ENCODE assay signal across 12 mouse cellular contexts in genomic region chr19:40998469-40999170, GRCm38 (mm10). TPM values are rescaled to one million over a fixed set of nuclear protein-coding genes. Genes with fewer than 3 reads are reported as not detected.
A peak's percentile ranks its signal among the peaks of the same experiment; 100 is the strongest.
DNase-seq lines count a peak whose midpoint lies in the region; ATAC-seq and TF ChIP-seq lines count a peak whose summit lies in the region.
"Had no signal": no experiment of that assay in that cellular context is flagged by ENCODE, and none has a peak within 500 bp of the region (broad histone marks: within the 10 kb centered on the region; RNA-seq: fewer than 3 reads in every experiment).

No protein-coding gene starts in this region.

- TF ChIP-seq CTCF in liver, postnatal 0 days (IDR thresholded peaks at IDR 0.05; ENCODE audit: low read depth) = no peak

- no peaks in the 10 kb centered on the region for H3K27me3 ChIP-seq in liver, postnatal 0 days (ENCODE audit: insufficient read depth, low read length)
- no peaks in the 10 kb centered on the region for H3K27me3 ChIP-seq in hindbrain, embryonic 11.5 days (ENCODE audit: control insufficient read depth, insufficient read depth, low read length)
- H3K27me3 ChIP-seq in midbrain, embryonic 13.5 days = no peaks in the 10 kb centered on the region
- H3K27me3 ChIP-seq: embryonic facial prominence, embryonic 15.5 days; limb, embryonic 15.5 days; Patski had no signal

- no peak for TF ChIP-seq EP300 in liver, postnatal 0 days (IDR thresholded peaks at IDR 0.05; ENCODE audit: low read depth)

- H3K27ac ChIP-seq in liver, postnatal 0 days (ENCODE audit: low read depth) = peak overlapping the region; percentile 37
- H3K27ac ChIP-seq in hindbrain, embryonic 11.5 days (ENCODE audit: low read depth, low read length) = no peak overlapping the region
- H3K27ac ChIP-seq in midbrain, embryonic 13.5 days = no peak overlapping the region
- H3K27ac ChIP-seq: embryonic facial prominence, embryonic 15.5 days; limb, embryonic 15.5 days had no signal

- 28% methylated on average over 5 of the region's 5 CpGs for WGBS in liver, postnatal 0 days (ENCODE audit: insufficient replicate concordance)
- WGBS in hindbrain, embryonic 11.5 days = 72% methylated on average over 5 of the region's 5 CpGs
- 71% methylated on average over 5 of the region's 5 CpGs for WGBS in midbrain, embryonic 13.5 days

- H3K4me3 ChIP-seq in liver, postnatal 0 days (ENCODE audit: low read depth, low read length) = no peak overlapping the region
- no peak overlapping the region for H3K4me3 ChIP-seq in hindbrain, embryonic 11.5 days (ENCODE audit: low read depth, low read length)
- H3K4me3 ChIP-seq in midbrain, embryonic 13.5 days (replicated peaks) = no peak overlapping the region
- H3K4me3 ChIP-seq: embryonic facial prominence, embryonic 15.5 days; limb, embryonic 15.5 days had no signal

- H3K36me3 ChIP-seq in liver, postnatal 0 days (replicated peaks; ENCODE audit: insufficient read depth, low read length) = no peaks in the 10 kb centered on the region
- no peaks in the 10 kb centered on the region for H3K36me3 ChIP-seq in hindbrain, embryonic 11.5 days (ENCODE audit: control insufficient read depth, insufficient read depth, low read length)
- H3K36me3 ChIP-seq in midbrain, embryonic 13.5 days = no peaks in the 10 kb centered on the region
- H3K36me3 ChIP-seq: embryonic facial prominence, embryonic 15.5 days; limb, embryonic 15.5 days had no signal

- no peak overlapping the region for H3K9ac ChIP-seq in liver, postnatal 0 days (replicated peaks)
- H3K9ac ChIP-seq in hindbrain, embryonic 11.5 days (ENCODE audit: low read depth, low read length) = no peak overlapping the region
- no peak overlapping the region for H3K9ac ChIP-seq in midbrain, embryonic 13.5 days (replicated peaks)
- H3K9ac ChIP-seq: embryonic facial prominence, embryonic 15.5 days; limb, embryonic 15.5 days had no signal

- ATAC-seq in liver, postnatal 0 days = no peak
- ATAC-seq in hindbrain, embryonic 11.5 days (ENCODE audit: low FRiP score) = no peak
- no peak for ATAC-seq in midbrain, embryonic 13.5 days
- ATAC-seq: Patski had no signal

- H3K4me1 ChIP-seq in liver, postnatal 0 days (ENCODE audit: insufficient read depth) = peaks cover 10% of the 10 kb centered on the region
- no peaks in the 10 kb centered on the region for H3K4me1 ChIP-seq in hindbrain, embryonic 11.5 days (replicated peaks; ENCODE audit: control insufficient read depth, insufficient read depth, low read length)
- no peaks in the 10 kb centered on the region for H3K4me1 ChIP-seq in midbrain, embryonic 13.5 days (replicated peaks)

- peak; percentile 31 for DNase-seq in urinary bladder, postnatal 14 days (ENCODE audit: low spot score)
- no peak for DNase-seq in urinary bladder, adult 2 months (ENCODE audit: low spot score)
- peak; percentile 52 for DNase-seq in kidney, adult 18-20 months
- no peak for DNase-seq in liver, postnatal 0 days
- no peak for DNase-seq in thymus, postnatal 10 days (ENCODE audit: low spot score in 2 of 2)
- DNase-seq in hindbrain, embryonic 11.5 days (ENCODE audit: low spot score) = no peak
- DNase-seq: cerebellum, adult 11 months; right cerebral cortex, postnatal 4 days had no signal

- no peaks in the 10 kb centered on the region for H3K9me3 ChIP-seq in liver, postnatal 0 days (ENCODE audit: low read length)
- no peaks in the 10 kb centered on the region for H3K9me3 ChIP-seq in hindbrain, embryonic 11.5 days (ENCODE audit: control insufficient read depth, low read length)
- H3K9me3 ChIP-seq in midbrain, embryonic 13.5 days = no peaks in the 10 kb centered on the region
- H3K9me3 ChIP-seq: embryonic facial prominence, embryonic 15.5 days; limb, embryonic 15.5 days had no signal

- H3K4me2 ChIP-seq in liver, postnatal 0 days (ENCODE audit: low read depth, low read length) = no peak overlapping the region
- no peak overlapping the region for H3K4me2 ChIP-seq in hindbrain, embryonic 11.5 days (replicated peaks; ENCODE audit: low read depth, low read length)
- no peak overlapping the region for H3K4me2 ChIP-seq in midbrain, embryonic 13.5 days (replicated peaks)
- H3K4me2 ChIP-seq: embryonic facial prominence, embryonic 15.5 days; limb, embryonic 15.5 days had no signal

RNA-seq across cellular contexts. Expression of gene Blnk, which starts 4.3 kb away (rescaled TPM):
- polyA plus RNA-seq in urinary bladder, adult 2 months (2012; rRNA removed) = 7.7 and 9.9 TPM in 2 replicates
- polyA plus RNA-seq in liver, postnatal 0 days (2015; fragmentation: Nextera tagmentation; extraction: Ambion mirVana) = 4.9 and 5.4 TPM in 2 replicates
- polyA plus RNA-seq in hindbrain, embryonic 11.5 days (2014; fragmentation: Nextera tagmentation; extraction: Ambion mirVana) = 0.33 and 0.36 TPM in 2 replicates
- polyA plus RNA-seq in midbrain, embryonic 13.5 days (2015; fragmentation: Nextera tagmentation; extraction: Ambion mirVana) = 0.31 and 0.32 TPM in 2 replicates

RNA-seq across cellular contexts. Expression of gene Dntt, which starts 30.5 kb away (rescaled TPM):
- polyA plus RNA-seq in urinary bladder, adult 2 months (2012; rRNA removed) = 0.03 and 0.06 TPM in 2 replicates
- polyA plus RNA-seq in liver, postnatal 0 days (2015; fragmentation: Nextera tagmentation; extraction: Ambion mirVana) = 0.32 and 0.36 TPM in 2 replicates
- 0.10 TPM in 1 of 2 replicates, not detected in the other for polyA plus RNA-seq in hindbrain, embryonic 11.5 days (2014; fragmentation: Nextera tagmentation; extraction: Ambion mirVana)
- 0.13 and 0.26 TPM in 2 replicates for polyA plus RNA-seq in midbrain, embryonic 13.5 days (2015; fragmentation: Nextera tagmentation; extraction: Ambion mirVana)
- polyA plus RNA-seq: limb, embryonic 15.5 days had no signal

Comparison
In these comparisons a context has a peak if more than half of its experiments do, and no peak if none do; other contexts are left out.
1. DNase-seq: peak in urinary bladder, postnatal 14 days (single experiment) and kidney, adult 18-20 months (single experiment); none in urinary bladder, adult 2 months (single experiment), liver, postnatal 0 days (single experiment), thymus, postnatal 10 days (0 of 2) and hindbrain, embryonic 11.5 days (single experiment).